Mouse (Mus musculus) heart, embryonic 13.5 days (tissue): ENCODE data around the gene Rpl13. TPM values are rescaled to one million over a fixed set of nuclear protein-coding genes. Genes with fewer than 3 reads are reported as not detected.

Experiments
- ATAC-seq: fragments of 200-750 bp; cut with Nextera tagmentation; 2 replicates; pipeline ENCODE4 v1.8.0; 2017; ENCODE audit warnings: moderate TSS enrichment; ENCODE audit not compliant: insufficient number of reproducible peaks, low FRiP score, low TSS enrichment; ENCODE audit errors: extremely low read depth
- H3K27ac ChIP-seq: fragments of 300-500 bp; sonication (generic); replicated peaks from 2 replicates; pipeline ENCODE4 v1.5.1; 2015; ENCODE audit warnings: moderate library complexity, mild to moderate bottlenecking, inconsistent platforms
- H3K27me3 ChIP-seq: fragments of 300-500 bp; sonication (generic); replicated peaks from 2 replicates; pipeline ENCODE4 v1.6.1; 2015; ENCODE audit warnings: mild to moderate bottlenecking, inconsistent platforms
- H3K36me3 ChIP-seq: fragments of 300-500 bp; sonication (generic); 2 replicates; pipeline ENCODE4 v1.6.1; 2015; ENCODE audit warnings: mild to moderate bottlenecking, inconsistent platforms
- H3K4me1 ChIP-seq: fragments of 300-500 bp; sonication (generic); 2 replicates; pipeline ENCODE4 v1.6.1; 2015; ENCODE audit warnings: inconsistent platforms
- H3K4me2 ChIP-seq: fragments of 300-500 bp; sonication (generic); 2 replicates; pipeline ENCODE4 v1.6.1; 2015; ENCODE audit warnings: inconsistent platforms, mild to moderate bottlenecking, moderate library complexity
- H3K4me3 ChIP-seq: fragments of 300-500 bp; sonication (generic); 2 replicates; pipeline ENCODE4 v1.5.1; 2015; ENCODE audit warnings: moderate library complexity, mild to moderate bottlenecking, inconsistent platforms
- H3K9ac ChIP-seq: fragments of 300-500 bp; sonication (generic); 2 replicates; pipeline ENCODE4 v1.6.1; 2015; ENCODE audit warnings: inconsistent platforms, mild to moderate bottlenecking, moderate library complexity
- H3K9me3 ChIP-seq: fragments of 300-500 bp; sonication (generic); 2 replicates; pipeline ENCODE4 v1.6.1; 2016; ENCODE audit warnings: inconsistent platforms
- WGBS: fragments of 180-500 bp; shearing (Covaris S2); methylation state at CpG from one replicate; pipeline ENCODE4 v1.1.7; 2015; ENCODE audit warnings: mixed read lengths; 5-methylcytosine and 5-hydroxymethylcytosine counted together
- polyA plus RNA-seq: library from polyadenylated mRNA; unstranded; fragments of >200 nt; fragmentation: Nextera tagmentation; extraction: Ambion mirVana; gene quantifications from 2 replicates; pipeline ENCODE4 v1.2.1, GENCODE M21; 2015

Gene Rpl13
- polyA plus RNA-seq, 1 experiment from 2014 or later = 938 TPM

DNA sequence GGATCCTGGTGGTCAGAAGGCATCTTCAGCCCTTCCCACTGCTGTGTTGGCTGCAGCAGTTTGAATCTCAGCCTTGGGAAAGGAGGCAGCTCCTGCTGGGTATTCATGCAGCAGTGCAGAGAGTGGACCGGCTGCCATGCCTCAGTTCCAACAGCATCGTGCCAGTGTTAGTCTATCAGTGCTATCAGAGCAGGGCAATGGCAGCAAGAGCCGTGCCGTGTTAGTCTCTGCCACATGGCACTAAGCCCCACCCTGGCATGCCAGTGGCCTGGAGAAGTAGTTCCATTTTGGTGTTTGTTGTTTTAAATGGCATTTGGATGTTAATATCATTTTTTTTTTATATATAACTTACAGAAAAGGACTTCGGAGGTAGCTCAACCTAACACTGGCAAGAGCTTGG is 6.8 kb downstream of the Rpl13 start:
- 71% methylated on average over 5 of the region's 5 CpGs for WGBS

DNA sequence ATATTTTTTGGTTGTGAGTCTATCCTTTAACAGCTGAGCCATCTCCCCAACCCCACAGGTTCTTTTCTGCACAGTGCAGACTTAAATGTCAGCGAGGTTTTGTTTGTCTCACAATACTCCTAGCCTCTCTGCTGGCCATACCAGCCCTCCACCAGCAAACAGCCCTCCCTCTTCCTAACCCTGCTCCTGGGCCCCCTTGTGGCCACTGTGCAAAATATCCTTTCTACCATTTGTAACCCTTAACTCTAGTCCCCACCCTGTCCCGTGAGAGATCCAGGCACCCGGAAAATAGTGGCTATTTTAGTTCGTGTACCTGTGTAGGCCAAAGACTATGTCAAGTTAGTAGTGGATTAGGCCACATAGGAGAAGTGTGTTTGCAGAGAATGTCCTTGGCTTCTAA is 8.5 kb downstream of the Rpl13 start:
- Histone ChIP-seq H3K4me2 (no peak overlapping the region), H3K36me3 (peaks cover 5% of the 10 kb centered on the region), H3K27me3 (peaks cover 17% of the 10 kb centered on the region), H3K4me3 (no peak overlapping the region), H3K4me1 (0 out of 2 replicates have a peak, but pooled peaks cover 7% of the 10 kb centered on the region), H3K9ac (no peak overlapping the region), H3K9me3 (no peaks in the 10 kb centered on the region), H3K27ac (no peak overlapping the region)
- no peak; the same call in 1 of the 2 replicates for ATAC-seq
- WGBS = 10% methylated on average over 4 of the region's 4 CpGs

More for the DNA sequence above, 6.8 kb downstream of the Rpl13 start:
- no peaks in the 10 kb centered on the region for H3K9me3 ChIP-seq
- no peak overlapping the region for H3K9ac ChIP-seq
- H3K4me3 ChIP-seq = no peak overlapping the region
- no peak overlapping the region for H3K4me2 ChIP-seq
- H3K36me3 ChIP-seq = peaks cover 22% of the 10 kb centered on the region
- peaks cover 5% of the 10 kb centered on the region for H3K4me1 ChIP-seq
- no peak overlapping the region for H3K27ac ChIP-seq
- ATAC-seq = no peak
- peaks cover 5% of the 10 kb centered on the region; the same call in 1 of the 2 replicates for H3K27me3 ChIP-seq

DNA sequence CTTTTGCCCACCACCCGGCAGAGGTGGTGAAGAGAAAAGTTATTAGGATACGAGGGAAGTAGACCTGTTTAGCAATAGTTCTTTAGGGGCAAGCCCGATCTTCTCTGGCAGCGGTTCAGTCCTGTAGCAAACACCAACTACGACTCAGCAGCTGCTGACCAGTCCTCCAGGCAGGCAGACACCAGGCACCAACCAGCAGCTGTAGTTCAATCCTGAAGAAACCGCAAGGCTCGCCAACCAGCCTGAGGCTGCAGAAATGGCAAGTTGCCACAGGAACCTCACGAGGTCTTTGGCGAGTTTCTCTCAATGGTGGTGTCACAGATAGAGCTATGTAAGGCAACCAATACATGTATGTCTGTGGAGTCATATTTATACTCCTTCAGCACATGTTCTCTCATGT is 10.7 kb downstream of the Rpl13 start:
- H3K4me3 ChIP-seq = no peak overlapping the region
- H3K9me3 ChIP-seq = no peaks in the 10 kb centered on the region
- peaks cover 22% of the 10 kb centered on the region for H3K4me1 ChIP-seq
- H3K9ac ChIP-seq = no peak overlapping the region
- H3K36me3 ChIP-seq = no peaks in the 10 kb centered on the region
- 76% methylated on average over 9 of the region's 9 CpGs for WGBS
- peaks cover 40% of the 10 kb centered on the region for H3K27me3 ChIP-seq
- ATAC-seq = no peak
- no peak overlapping the region for H3K27ac ChIP-seq
- no peak overlapping the region for H3K4me2 ChIP-seq

DNA sequence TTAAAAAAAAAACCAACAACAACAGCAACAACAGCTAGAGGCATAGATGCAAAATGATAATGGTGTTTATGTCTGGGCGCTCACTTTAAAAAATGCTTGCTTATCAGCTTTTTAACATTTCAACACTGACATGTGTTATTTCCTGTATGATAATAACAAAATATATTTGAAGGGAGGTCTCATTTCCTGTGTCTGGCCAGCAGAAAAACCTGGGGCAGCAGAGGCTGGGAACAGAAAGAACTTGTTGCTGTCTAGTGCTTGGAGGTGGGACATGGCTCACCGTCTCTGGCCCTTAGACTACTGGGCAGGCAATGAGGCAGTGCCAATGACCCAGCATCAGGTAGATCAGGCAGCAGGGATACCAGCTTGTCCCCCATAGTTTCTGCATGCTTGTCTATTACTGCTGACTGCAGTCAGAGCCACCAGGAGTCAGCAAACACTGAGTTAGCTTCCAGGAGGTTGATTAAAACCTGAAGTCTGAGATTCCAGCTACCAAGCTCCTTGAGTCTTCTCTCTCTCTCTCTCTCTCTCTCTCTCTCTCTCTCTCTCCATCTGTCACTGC is 11.8 kb downstream of the Rpl13 start:
- no peak for ATAC-seq
- H3K9me3 ChIP-seq = no peaks in the 10 kb centered on the region
- H3K4me1 ChIP-seq = peaks cover 28% of the 10 kb centered on the region
- no peaks in the 10 kb centered on the region for H3K36me3 ChIP-seq
- peaks cover 51% of the 10 kb centered on the region for H3K27me3 ChIP-seq
- 30% methylated on average over 2 of the region's 2 CpGs for WGBS
- H3K9ac ChIP-seq = peak overlapping the region; percentile 33; the same call in 1 of the 2 replicates
- H3K27ac ChIP-seq = no peak overlapping the region
- H3K4me3 ChIP-seq = no peak overlapping the region
- H3K4me2 ChIP-seq = no peak overlapping the region

DNA sequence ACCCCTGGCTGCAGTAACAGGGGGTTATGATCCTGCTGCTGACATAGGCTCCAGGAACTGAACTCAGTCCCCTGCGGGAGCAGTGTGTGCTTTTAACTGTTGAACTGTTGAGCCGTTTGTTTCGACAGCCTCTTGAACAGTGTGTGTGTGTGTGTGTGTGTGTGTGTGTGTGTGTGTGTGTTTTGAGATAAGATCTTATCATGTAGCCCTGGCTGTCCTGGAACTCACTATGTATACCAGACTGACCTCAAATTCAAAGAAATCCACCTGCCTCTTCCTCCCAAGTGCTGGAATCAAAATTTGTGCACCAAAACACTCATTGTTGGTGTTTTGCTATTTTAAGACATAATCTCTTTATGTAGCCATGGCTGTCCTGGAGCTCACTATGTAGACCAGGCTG is 12.5 kb downstream of the Rpl13 start:
- ATAC-seq = no peak
- Histone ChIP-seq H3K4me1 (peaks cover 28% of the 10 kb centered on the region), H3K27ac (no peak overlapping the region), H3K4me2 (no peak overlapping the region), H3K36me3 (no peaks in the 10 kb centered on the region), H3K27me3 (peaks cover 57% of the 10 kb centered on the region), H3K9ac (peak overlapping the region; percentile 33; the same call in 1 of the 2 replicates), H3K9me3 (no peaks in the 10 kb centered on the region), H3K4me3 (no peak overlapping the region)
- WGBS = 39% methylated on average over 3 of the region's 3 CpGs

DNA sequence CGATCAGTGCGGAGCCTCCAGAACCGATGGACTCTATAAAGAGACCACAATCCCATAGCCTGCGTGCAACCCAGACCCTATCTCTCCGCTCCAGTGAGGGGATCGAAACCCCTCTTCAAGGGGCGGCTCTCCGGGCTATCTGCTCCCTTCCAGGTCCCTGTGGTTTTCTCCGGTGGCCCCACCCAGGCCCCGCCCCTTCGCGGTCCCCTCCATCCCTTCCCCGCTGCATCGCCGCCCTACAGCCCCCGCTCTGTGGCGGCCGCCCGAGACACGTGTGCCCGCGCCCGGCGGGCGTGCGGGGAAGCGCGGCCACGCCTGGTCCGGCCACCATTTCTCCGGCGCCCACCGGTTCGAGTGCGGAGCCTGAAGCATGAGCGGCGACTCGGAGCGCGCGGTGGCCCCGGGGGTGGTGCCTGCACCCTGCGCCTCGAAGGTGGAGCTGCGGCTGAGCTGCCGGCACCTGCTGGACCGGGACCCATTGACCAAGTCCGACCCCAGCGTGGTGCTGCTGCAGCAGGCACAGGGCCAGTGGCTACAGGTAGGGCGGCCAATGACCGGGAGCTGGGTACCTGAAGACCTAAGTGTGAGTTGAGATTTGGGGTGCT is 15.1 kb downstream of the Rpl13 start, which contains the start of gene Cpne7:
Cpne7 (plus strand) TSS at position 248 of the 605 bp plus-strand sequence.
- Histone ChIP-seq H3K4me2 (peak within 1 kb of the TSS; percentile 91), H3K4me3 (peak within 1 kb of the TSS; percentile 57), H3K9me3 (no peaks in the 10 kb centered on the region), H3K4me1 (peaks cover 28% of the 10 kb centered on the region), H3K27me3 (peaks cover 59% of the 10 kb centered on the region), H3K36me3 (no peaks in the 10 kb centered on the region), H3K9ac (peak within 1 kb of the TSS; percentile 73), H3K27ac (no peak within 1 kb of the TSS)
- ATAC-seq = peak; percentile 50; the same call in 1 of the 2 replicates
- WGBS = 1% methylated on average over 51 of the region's 51 CpGs

DNA sequence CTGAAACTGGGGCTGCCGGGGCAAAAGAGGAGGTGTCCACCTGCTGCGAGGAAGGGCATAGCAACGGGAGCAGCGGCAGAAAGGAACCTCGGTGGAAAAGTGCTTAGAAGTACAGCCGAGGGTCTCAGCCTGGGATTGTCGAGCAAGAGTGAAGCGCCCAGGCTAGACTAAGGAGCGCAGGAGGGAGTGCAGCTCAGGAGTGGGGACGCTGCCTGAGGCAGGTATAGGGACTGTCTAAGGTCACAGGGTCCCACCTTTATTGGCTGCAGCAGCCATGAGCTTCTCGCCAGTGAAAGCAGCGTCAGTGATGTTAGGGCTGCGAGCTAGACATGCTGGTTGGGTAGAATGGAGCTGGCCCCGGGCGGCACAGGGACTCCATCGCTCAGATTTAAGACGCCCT is 15.6 kb downstream of the Rpl13 start:
- Histone ChIP-seq H3K4me2 (peak overlapping the region; percentile 91), H3K27me3 (peaks cover 64% of the 10 kb centered on the region), H3K9ac (peak overlapping the region; percentile 73), H3K36me3 (no peaks in the 10 kb centered on the region), H3K4me3 (peak overlapping the region; percentile 57), H3K4me1 (peaks cover 28% of the 10 kb centered on the region), H3K27ac (no peak overlapping the region), H3K9me3 (no peaks in the 10 kb centered on the region)
- WGBS = 6% methylated on average over 17 of the region's 17 CpGs
- no peak for ATAC-seq

DNA sequence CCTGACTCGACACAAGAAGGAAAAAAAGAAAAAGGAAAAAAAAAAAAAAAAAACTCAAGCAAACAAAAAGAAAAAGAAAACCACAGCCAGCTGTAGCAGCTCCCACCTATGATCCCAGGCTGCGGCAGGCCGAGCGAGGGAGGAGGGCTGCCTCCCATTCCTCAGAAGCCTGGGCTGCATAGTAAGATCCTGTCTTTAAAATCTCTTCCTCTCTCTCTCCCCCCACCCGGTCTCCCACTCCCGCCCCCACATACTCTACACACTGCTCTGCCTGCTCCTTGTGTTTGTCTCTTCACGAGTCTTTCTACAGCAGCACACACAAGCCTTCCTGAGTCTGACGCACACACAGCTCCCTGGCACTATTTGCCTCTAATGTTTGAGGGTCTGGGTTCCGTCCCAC is 19.9 kb downstream of the Rpl13 start:
- Histone ChIP-seq H3K36me3 (no peaks in the 10 kb centered on the region), H3K4me3 (no peak overlapping the region), H3K27ac (no peak overlapping the region), H3K27me3 (peaks cover 70% of the 10 kb centered on the region), H3K9me3 (no peaks in the 10 kb centered on the region), H3K4me1 (peaks cover 30% of the 10 kb centered on the region), H3K4me2 (no peak overlapping the region), H3K9ac (no peak overlapping the region)
- WGBS = 50% methylated on average over 9 of the region's 9 CpGs
- ATAC-seq = no peak

DNA sequence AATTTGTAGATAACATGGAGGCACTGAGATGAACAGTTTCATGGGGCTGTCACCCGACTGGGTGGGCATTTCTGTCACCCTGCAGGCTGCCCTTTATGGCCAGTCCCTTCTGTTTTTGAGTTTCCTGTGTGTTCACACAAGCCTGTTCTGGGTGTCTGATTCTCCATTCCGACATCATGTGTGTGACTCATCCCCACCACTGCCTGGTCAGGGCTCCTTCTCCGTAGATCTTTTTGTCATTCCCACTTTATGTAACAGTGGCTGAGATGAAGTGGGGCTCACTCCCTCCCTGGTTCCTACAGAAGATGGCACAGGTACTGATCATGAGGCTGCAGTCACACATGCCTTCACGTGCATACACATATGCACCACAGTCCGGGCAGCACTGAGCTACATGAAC is 20.5 kb downstream of the Rpl13 start:
- 66% methylated on average over 5 of the region's 5 CpGs for WGBS
- Histone ChIP-seq H3K36me3 (no peaks in the 10 kb centered on the region), H3K4me3 (no peak overlapping the region), H3K9ac (no peak overlapping the region), H3K27me3 (peaks cover 70% of the 10 kb centered on the region), H3K9me3 (no peaks in the 10 kb centered on the region), H3K4me2 (no peak overlapping the region), H3K27ac (no peak overlapping the region), H3K4me1 (peaks cover 24% of the 10 kb centered on the region)
- no peak for ATAC-seq

DNA sequence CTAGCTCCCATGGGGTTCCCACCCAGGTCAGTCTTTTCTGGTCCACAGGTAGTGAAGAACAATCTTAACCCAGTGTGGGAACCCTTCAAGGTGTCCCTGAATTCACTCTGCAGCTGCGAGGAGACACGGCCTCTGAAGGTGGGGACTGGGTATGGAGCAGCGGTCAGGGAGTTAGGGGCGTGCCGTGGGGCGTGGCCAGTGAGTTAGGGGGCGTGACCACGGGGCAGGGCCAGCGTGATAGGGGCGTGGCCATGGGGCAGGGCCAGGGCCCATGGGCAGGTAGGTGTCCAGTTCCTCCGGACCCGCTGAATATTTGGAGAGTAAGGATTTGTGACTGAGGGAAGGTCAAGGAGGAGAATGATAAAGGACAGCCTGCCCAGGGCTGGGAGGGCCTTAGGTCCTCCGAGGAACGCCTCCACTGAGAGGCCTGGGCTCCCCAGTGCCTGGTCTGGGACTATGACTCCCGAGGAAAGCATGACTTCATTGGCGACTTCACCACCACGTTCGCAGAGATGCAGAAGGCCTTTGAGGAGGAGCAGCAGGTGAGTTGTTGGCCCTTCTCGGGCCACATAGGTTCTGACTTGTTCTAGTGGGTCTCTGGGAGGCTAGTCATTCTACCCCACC is 24.2 kb downstream of the Rpl13 start:
- Histone ChIP-seq H3K9me3 (no peaks in the 10 kb centered on the region), H3K9ac (no peak overlapping the region), H3K4me3 (no peak overlapping the region), H3K27ac (no peak overlapping the region), H3K4me2 (peak overlapping the region; percentile 30; the same call in 1 of the 2 replicates), H3K36me3 (no peaks in the 10 kb centered on the region), H3K4me1 (peaks cover 15% of the 10 kb centered on the region), H3K27me3 (peaks cover 62% of the 10 kb centered on the region)
- WGBS = 8% methylated on average over 19 of the region's 19 CpGs
- ATAC-seq = no peak

DNA sequence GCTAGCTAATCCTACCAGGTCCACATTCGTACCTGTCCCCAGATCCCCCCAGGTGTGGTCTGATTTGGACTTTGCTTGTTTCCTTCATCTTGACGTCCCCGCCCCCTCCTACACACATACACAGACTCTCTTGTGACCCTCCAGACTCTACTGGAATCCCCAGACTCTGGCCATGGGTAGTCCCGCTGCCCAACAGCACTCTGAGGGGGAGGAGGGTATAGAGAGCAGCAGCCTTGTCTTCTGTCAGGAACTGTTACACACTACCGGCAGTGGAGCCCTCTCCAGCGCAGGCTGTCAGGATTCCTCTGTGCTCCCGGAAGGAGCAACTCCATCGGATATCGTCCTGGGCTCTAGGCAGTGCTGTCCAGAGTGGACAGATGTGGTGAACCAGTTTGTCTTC is 28.9 kb downstream of the Rpl13 start:
- Histone ChIP-seq H3K4me1 (peaks cover 17% of the 10 kb centered on the region), H3K4me3 (no peak overlapping the region), H3K9me3 (peaks cover 3% of the 10 kb centered on the region; the same call in 1 of the 2 replicates), H3K4me2 (peak overlapping the region; percentile 21; the same call in 1 of the 2 replicates), H3K27ac (no peak overlapping the region), H3K9ac (no peak overlapping the region), H3K27me3 (peaks cover 35% of the 10 kb centered on the region), H3K36me3 (no peaks in the 10 kb centered on the region)
- 43% methylated on average over 9 of the region's 9 CpGs for WGBS
- ATAC-seq = no peak
